Mouse (Mus musculus) frontal cortex, postnatal 10 days (tissue): ENCODE data around the gene Nob1.

Experiments used
- DNase-seq, 2 experiments: peaks; one replicate each; pipeline ENCODE4 v3.0.0; 2022; ENCODE audit warnings: low spot score in 2 of 2, mixed read lengths in 1 of 2

The Nob1 gene

GRCm38 (mm10) chr8:107424597-107425229 lies at the start of gene Nob1:
Gene Nob1, minus strand, starts transcription at chr8:107425051.
- DNase-seq, result peak; percentile 91 to 96

GRCm38 (mm10) chr8:107473369-107473768 lies 48.5 kb upstream of the Nob1 start:
- DNase-seq, result no peak

- no peak for DNase-seq
These were observed 47.7 kb upstream of the Nob1 start for GRCm38 (mm10) chr8:107472403-107473100.

- DNase-seq, result no peak
These were observed 45.5 kb upstream of the Nob1 start for GRCm38 (mm10) chr8:107470302-107470701.

GRCm38 (mm10) chr8:107468811-107469302 lies 44.0 kb upstream of the Nob1 start:
- no peak for DNase-seq

- DNase-seq, result no peak
These were observed 41.8 kb upstream of the Nob1 start for GRCm38 (mm10) chr8:107466642-107467041.

- DNase-seq, result no peak
These were observed 40.6 kb upstream of the Nob1 start for GRCm38 (mm10) chr8:107465332-107465990.

- DNase-seq, result no peak
These were observed 37.6 kb upstream of the Nob1 start for GRCm38 (mm10) chr8:107462423-107462822.

GRCm38 (mm10) chr8:107458281-107458680 lies 33.4 kb upstream of the Nob1 start:
- no peak for DNase-seq

- no peak for DNase-seq
These were observed 32.9 kb upstream of the Nob1 start for GRCm38 (mm10) chr8:107457725-107458124.

GRCm38 (mm10) chr8:107455268-107455667 lies 30.4 kb upstream of the Nob1 start:
- DNase-seq, result peak in 1 of 2 experiments; percentile 44

GRCm38 (mm10) chr8:107453386-107453785 lies 28.5 kb upstream of the Nob1 start:
- DNase-seq, result no peak

- no peak for DNase-seq
These were observed 26.7 kb upstream of the Nob1 start for GRCm38 (mm10) chr8:107451414-107452066.

GRCm38 (mm10) chr8:107449655-107450054 lies 24.8 kb upstream of the Nob1 start:
- DNase-seq, result no peak

- DNase-seq, result no peak
These were observed 24.3 kb upstream of the Nob1 start for GRCm38 (mm10) chr8:107449130-107449529.

- no peak for DNase-seq
These were observed 23.6 kb upstream of the Nob1 start for GRCm38 (mm10) chr8:107448382-107448889.

- no peak for DNase-seq
These were observed 22.9 kb upstream of the Nob1 start for GRCm38 (mm10) chr8:107447713-107448112.

GRCm38 (mm10) chr8:107444626-107445025 lies 19.8 kb upstream of the Nob1 start:
- no peak for DNase-seq

GRCm38 (mm10) chr8:107439880-107440625 lies 15.2 kb upstream of the Nob1 start:
- no peak for DNase-seq

- no peak for DNase-seq
These were observed 12.9 kb upstream of the Nob1 start for GRCm38 (mm10) chr8:107437711-107438110.

- DNase-seq, result no peak
These were observed 12.1 kb upstream of the Nob1 start for GRCm38 (mm10) chr8:107436841-107437421.
